ENCODE assay signal across 8 mouse cellular contexts in the genomic region with DNA sequence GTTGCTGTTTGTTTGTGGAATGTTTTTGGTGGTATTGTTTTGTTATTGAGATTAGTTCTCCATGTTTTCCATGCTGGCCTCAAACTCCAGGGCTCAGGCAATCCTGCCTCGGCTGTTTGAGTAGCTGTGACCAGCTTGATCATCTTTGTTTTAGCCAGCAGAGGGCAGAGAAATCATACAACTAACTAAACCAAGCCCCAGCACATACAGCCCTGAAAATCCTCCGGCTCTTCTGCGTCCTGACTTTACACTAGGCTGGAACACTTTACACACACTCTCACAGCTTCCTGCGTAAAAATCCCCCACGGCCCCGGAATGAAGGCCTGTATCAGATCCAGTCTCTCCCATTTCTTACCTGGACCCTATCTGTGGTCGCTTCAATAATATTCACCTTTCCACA. TPM values are rescaled to one million over a fixed set of nuclear protein-coding genes. Genes with fewer than 3 reads are reported as not detected.
DNase-seq lines count a peak whose midpoint lies in the region; ATAC-seq lines count a peak whose summit lies in the region.

No protein-coding gene starts in this region.

- H3K36me3 ChIP-seq in midbrain, embryonic 11.5 days (ENCODE audit: control insufficient read depth, insufficient read depth, low read length): no peaks in the 10 kb centered on the region
- H3K36me3 ChIP-seq in midbrain, embryonic 10.5 days: no peaks in the 10 kb centered on the region
- H3K36me3 ChIP-seq in heart, embryonic 15.5 days: no peaks in the 10 kb centered on the region
- no peaks in the 10 kb centered on the region for H3K36me3 ChIP-seq in limb, embryonic 12.5 days

- no peaks in the 10 kb centered on the region for H3K9me3 ChIP-seq in midbrain, embryonic 11.5 days (ENCODE audit: control insufficient read depth, low read length)
- no peaks in the 10 kb centered on the region for H3K9me3 ChIP-seq in midbrain, embryonic 10.5 days (replicated peaks)
- H3K9me3 ChIP-seq in heart, embryonic 15.5 days (replicated peaks): no peaks in the 10 kb centered on the region
- no peaks in the 10 kb centered on the region for H3K9me3 ChIP-seq in limb, embryonic 12.5 days

- DNase-seq in cerebellum, postnatal 10 days: peak; percentile 53 to 57
- no peak for DNase-seq in cerebellum, adult 9-11 months
- peak; percentile 85 for DNase-seq in midbrain, embryonic 11.5 days (ENCODE audit: low spot score, missing footprints)
- DNase-seq in midbrain, embryonic 10.5 days (ENCODE audit: low spot score): no peak
- no peak for DNase-seq in urinary bladder, adult 2 months (ENCODE audit: low spot score)

- ATAC-seq in midbrain, embryonic 11.5 days (ENCODE audit: low FRiP score): 0 out of 2 replicates have a peak, but pooled peaks have one; percentile 42
- ATAC-seq in heart, embryonic 15.5 days (replicated peaks; ENCODE audit: insufficient number of reproducible peaks, insufficient read depth, low FRiP score, low read depth): 0 out of 2 replicates have a peak, but pooled peaks have one; percentile 55
- 0 out of 2 replicates have a peak, but pooled peaks have one; percentile 31 for ATAC-seq in limb, embryonic 12.5 days (ENCODE audit: insufficient number of reproducible peaks, insufficient read depth, low FRiP score, low TSS enrichment, low read depth)
- peak; percentile 24; the same call in 1 of the 2 replicates for ATAC-seq in neutrophil, adult 5-6 weeks (ENCODE audit: extremely low read depth, insufficient number of reproducible peaks, low FRiP score, poor library complexity, severe bottlenecking)

- H3K4me2 ChIP-seq in midbrain, embryonic 11.5 days: no peak overlapping the region
- H3K4me2 ChIP-seq in heart, embryonic 15.5 days: no peak overlapping the region
- H3K4me2 ChIP-seq in limb, embryonic 12.5 days: no peak overlapping the region

- WGBS in midbrain, embryonic 11.5 days: 37% methylated on average over 7 of the region's 7 CpGs
- WGBS in midbrain, embryonic 10.5 days: 40% methylated on average over 7 of the region's 7 CpGs
- 27% methylated on average over 7 of the region's 7 CpGs for WGBS in heart, embryonic 15.5 days
- 23% methylated on average over 7 of the region's 7 CpGs for WGBS in limb, embryonic 12.5 days

- no peak overlapping the region for H3K9ac ChIP-seq in midbrain, embryonic 11.5 days (ENCODE audit: low read length)
- H3K9ac ChIP-seq in heart, embryonic 15.5 days: no peak overlapping the region
- H3K9ac ChIP-seq in limb, embryonic 12.5 days (replicated peaks): no peak overlapping the region

- no peak overlapping the region for H3K4me3 ChIP-seq in midbrain, embryonic 11.5 days (ENCODE audit: low read depth, low read length)
- no peak overlapping the region for H3K4me3 ChIP-seq in midbrain, embryonic 10.5 days
- H3K4me3 ChIP-seq in heart, embryonic 15.5 days: no peak overlapping the region
- H3K4me3 ChIP-seq in limb, embryonic 12.5 days (replicated peaks): no peak overlapping the region

- H3K27ac ChIP-seq in midbrain, embryonic 11.5 days (ENCODE audit: low read depth, low read length): no peak overlapping the region
- no peak overlapping the region for H3K27ac ChIP-seq in midbrain, embryonic 10.5 days (replicated peaks)
- no peak overlapping the region for H3K27ac ChIP-seq in heart, embryonic 15.5 days
- no peak overlapping the region for H3K27ac ChIP-seq in limb, embryonic 12.5 days

- no peaks in the 10 kb centered on the region for H3K27me3 ChIP-seq in midbrain, embryonic 11.5 days (ENCODE audit: control insufficient read depth, insufficient read depth, low read length)
- no peaks in the 10 kb centered on the region for H3K27me3 ChIP-seq in midbrain, embryonic 10.5 days (ENCODE audit: low read depth, poor library complexity, severe bottlenecking)
- H3K27me3 ChIP-seq in heart, embryonic 15.5 days: no peaks in the 10 kb centered on the region
- no peaks in the 10 kb centered on the region for H3K27me3 ChIP-seq in limb, embryonic 12.5 days

- no peaks in the 10 kb centered on the region for H3K4me1 ChIP-seq in midbrain, embryonic 11.5 days (ENCODE audit: control insufficient read depth, insufficient read depth, low read length)
- H3K4me1 ChIP-seq in midbrain, embryonic 10.5 days: no peaks in the 10 kb centered on the region
- no peaks in the 10 kb centered on the region for H3K4me1 ChIP-seq in heart, embryonic 15.5 days (replicated peaks)
- no peaks in the 10 kb centered on the region for H3K4me1 ChIP-seq in limb, embryonic 12.5 days (replicated peaks)

RNA-seq across cellular contexts. Expression of gene Apobec1, which starts 6.6 kb away (rescaled TPM):
- 2.0 and 2.5 TPM in 2 replicates for polyA plus RNA-seq in midbrain, embryonic 11.5 days (2014; fragmentation: Nextera tagmentation; extraction: Ambion mirVana)
- polyA plus RNA-seq in midbrain, embryonic 10.5 days (2016; fragmentation: Nextera tagmentation; extraction: Ambion mirVana): 1.6 and 1.7 TPM in 2 replicates
- 3.3 and 5.7 TPM in 2 replicates for polyA plus RNA-seq in heart, embryonic 15.5 days (2015; fragmentation: Nextera tagmentation; extraction: Ambion mirVana)
- 1.2 and 2.6 TPM in 2 replicates for polyA plus RNA-seq in limb, embryonic 12.5 days (2016; fragmentation: Nextera tagmentation; extraction: Ambion mirVana)
- 115 and 128 TPM in 2 replicates for total RNA-seq in neutrophil, adult 5-6 weeks (2017)
- polyA plus RNA-seq in urinary bladder, adult 2 months (2012; rRNA removed): 22.5 and 30.4 TPM in 2 replicates

RNA-seq across cellular contexts. Expression of gene Gdf3, which starts 14.2 kb away (rescaled TPM):
- 0.05 TPM in 1 of 2 replicates, not detected in the other for polyA plus RNA-seq in midbrain, embryonic 11.5 days (2014; fragmentation: Nextera tagmentation; extraction: Ambion mirVana)
- polyA plus RNA-seq in midbrain, embryonic 10.5 days (2016; fragmentation: Nextera tagmentation; extraction: Ambion mirVana): 0.06 and 0.09 TPM in 2 replicates
- polyA plus RNA-seq in heart, embryonic 15.5 days (2015; fragmentation: Nextera tagmentation; extraction: Ambion mirVana): 0.11 and 0.33 TPM in 2 replicates
- polyA plus RNA-seq in limb, embryonic 12.5 days (2016; fragmentation: Nextera tagmentation; extraction: Ambion mirVana): 0.13 TPM in 1 of 2 replicates, not detected in the other
- total RNA-seq in neutrophil, adult 5-6 weeks (2017): 0.23 and 0.25 TPM in 2 replicates
- 0.04 TPM in 1 of 2 replicates, not detected in the other for polyA plus RNA-seq in urinary bladder, adult 2 months (2012; rRNA removed)

RNA-seq across cellular contexts. Expression of gene Dppa3, which starts 30.6 kb away (rescaled TPM):
- polyA plus RNA-seq in midbrain, embryonic 11.5 days (2014; fragmentation: Nextera tagmentation; extraction: Ambion mirVana): not detected in 2 replicates
- not detected in 2 replicates for polyA plus RNA-seq in midbrain, embryonic 10.5 days (2016; fragmentation: Nextera tagmentation; extraction: Ambion mirVana)
- polyA plus RNA-seq in heart, embryonic 15.5 days (2015; fragmentation: Nextera tagmentation; extraction: Ambion mirVana): 0.28 TPM in 1 of 2 replicates, not detected in the other
- polyA plus RNA-seq in limb, embryonic 12.5 days (2016; fragmentation: Nextera tagmentation; extraction: Ambion mirVana): not detected in 2 replicates
- not detected in 2 replicates for total RNA-seq in neutrophil, adult 5-6 weeks (2017)
- 0.27 and 0.29 TPM in 2 replicates for polyA plus RNA-seq in urinary bladder, adult 2 months (2012; rRNA removed)

RNA-seq across cellular contexts. Expression of gene Aicda, which starts 42.0 kb away (rescaled TPM):
- polyA plus RNA-seq in midbrain, embryonic 11.5 days (2014; fragmentation: Nextera tagmentation; extraction: Ambion mirVana): not detected in 2 replicates
- not detected in 2 replicates for polyA plus RNA-seq in midbrain, embryonic 10.5 days (2016; fragmentation: Nextera tagmentation; extraction: Ambion mirVana)
- polyA plus RNA-seq in heart, embryonic 15.5 days (2015; fragmentation: Nextera tagmentation; extraction: Ambion mirVana): 0.14 TPM in 1 of 2 replicates, not detected in the other
- polyA plus RNA-seq in limb, embryonic 12.5 days (2016; fragmentation: Nextera tagmentation; extraction: Ambion mirVana): 0.34 and 0.36 TPM in 2 replicates
- total RNA-seq in neutrophil, adult 5-6 weeks (2017): 0.58 and 0.98 TPM in 2 replicates
- not detected in 2 replicates for polyA plus RNA-seq in urinary bladder, adult 2 months (2012; rRNA removed)

Comparison
In these comparisons a context has a peak if more than half of its experiments do, and no peak if none do; other contexts are left out.
1. DNase-seq: peak in cerebellum, postnatal 10 days (2 of 2) and midbrain, embryonic 11.5 days (single experiment); none in cerebellum, adult 9-11 months (single experiment), midbrain, embryonic 10.5 days (single experiment) and urinary bladder, adult 2 months (single experiment).
2. Peak in every context shown above with its lines, with median percentiles within 50 percentile points of each other: ATAC-seq.